Mouse (Mus musculus) cerebellum, adult 2 months (tissue): Measurements from ENCODE around the gene Tstd1. TPM values are rescaled to one million over a fixed set of nuclear protein-coding genes. Genes with fewer than 3 reads are reported as not detected.

Experiments used
- DNase-seq, 2 experiments: peaks; one replicate each; pipeline ENCODE4 v3.0.0; 2021
- H3K27ac ChIP-seq: fragments of 200-500 bp; 2 replicates; pipeline ENCODE4 v1.5.1; 2012; ENCODE audit warnings: low read length, control low read depth, inconsistent platforms; ENCODE audit not compliant: insufficient read depth
- H3K27me3 ChIP-seq: fragments of 200-500 bp; 2 replicates; pipeline ENCODE4 v1.6.1; 2012; ENCODE audit warnings: inconsistent platforms, mild to moderate bottlenecking, low read length, moderate library complexity; ENCODE audit not compliant: control insufficient read depth, insufficient read depth
- H3K4me1 ChIP-seq: fragments of 200-500 bp; 2 replicates; pipeline ENCODE4 v1.6.1; 2011; ENCODE audit warnings: low read length; ENCODE audit not compliant: control insufficient read depth, insufficient read depth
- H3K4me3 ChIP-seq: fragments of 200-500 bp; replicated peaks from 2 replicates; pipeline ENCODE3; 2011; ENCODE audit warnings: mild to moderate bottlenecking, low read depth, low read length, control low read depth; ENCODE audit not compliant: insufficient read depth
- CTCF ChIP-seq: fragments of 200-500 bp; IDR thresholded peaks from 2 replicates; pipeline ENCODE4 v1.5.1; 2011; ENCODE audit warnings: low read depth, mild to moderate bottlenecking, control low read depth, low read length, moderate library complexity, borderline replicate concordance; ENCODE audit not compliant: insufficient read depth
- POLR2A ChIP-seq: fragments of 200-500 bp; IDR thresholded peaks from 2 replicates; pipeline ENCODE4 v1.6.1; 2011; ENCODE audit warnings: low read length, control low read depth, borderline replicate concordance; ENCODE audit not compliant: insufficient read depth
- WGBS: fragments of 180-500 bp; shearing (Covaris S2); methylation state at CpG from one replicate; pipeline ENCODE4 v1.1.7; 2018; 5-methylcytosine and 5-hydroxymethylcytosine counted together
- polyA plus RNA-seq: library from polyadenylated mRNA; depleted of rRNA; stranded (reverse); fragments of >200 nt; gene quantifications from 2 replicates; pipeline ENCODE4 v1.2.3, GENCODE M21; 2012; rRNA removed

The Tstd1 gene
- 2.2 and 3.2 TPM in 2 replicates for polyA plus RNA-seq

DNA sequence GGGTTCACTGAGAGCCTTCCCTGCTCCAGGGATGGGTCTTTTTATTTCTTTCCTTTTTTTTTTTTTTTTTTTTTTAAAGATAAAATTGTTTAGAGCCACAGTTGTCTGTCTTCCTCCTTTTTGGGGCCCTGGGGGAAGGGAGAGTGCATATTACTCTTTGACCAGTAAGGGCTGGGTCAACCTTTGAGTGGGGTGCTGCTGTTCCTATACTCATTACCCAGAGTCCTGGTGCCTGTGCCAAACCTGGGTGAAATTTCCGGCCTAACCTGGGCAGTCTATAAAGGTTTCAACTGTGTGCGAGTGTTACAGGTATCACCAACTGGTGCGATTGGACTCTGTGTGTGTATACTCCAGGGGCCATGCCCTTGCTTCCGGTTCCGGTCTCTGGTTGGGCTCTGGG lies at the start of gene Tstd1:
Gene Tstd1 (plus strand): TSS at position 213 of the 400 bp plus-strand sequence.
- Histone ChIP-seq H3K27ac (no peak within 1 kb of the TSS), H3K27me3 (no peaks in the 10 kb centered on the region), H3K4me1 (no peaks in the 10 kb centered on the region), H3K4me3 (no peak within 1 kb of the TSS)
- no peak for TF ChIP-seq POLR2A
- TF ChIP-seq CTCF = no peak
- WGBS = 89% methylated on average over 5 of the region's 5 CpGs
- DNase-seq = no peak

DNA sequence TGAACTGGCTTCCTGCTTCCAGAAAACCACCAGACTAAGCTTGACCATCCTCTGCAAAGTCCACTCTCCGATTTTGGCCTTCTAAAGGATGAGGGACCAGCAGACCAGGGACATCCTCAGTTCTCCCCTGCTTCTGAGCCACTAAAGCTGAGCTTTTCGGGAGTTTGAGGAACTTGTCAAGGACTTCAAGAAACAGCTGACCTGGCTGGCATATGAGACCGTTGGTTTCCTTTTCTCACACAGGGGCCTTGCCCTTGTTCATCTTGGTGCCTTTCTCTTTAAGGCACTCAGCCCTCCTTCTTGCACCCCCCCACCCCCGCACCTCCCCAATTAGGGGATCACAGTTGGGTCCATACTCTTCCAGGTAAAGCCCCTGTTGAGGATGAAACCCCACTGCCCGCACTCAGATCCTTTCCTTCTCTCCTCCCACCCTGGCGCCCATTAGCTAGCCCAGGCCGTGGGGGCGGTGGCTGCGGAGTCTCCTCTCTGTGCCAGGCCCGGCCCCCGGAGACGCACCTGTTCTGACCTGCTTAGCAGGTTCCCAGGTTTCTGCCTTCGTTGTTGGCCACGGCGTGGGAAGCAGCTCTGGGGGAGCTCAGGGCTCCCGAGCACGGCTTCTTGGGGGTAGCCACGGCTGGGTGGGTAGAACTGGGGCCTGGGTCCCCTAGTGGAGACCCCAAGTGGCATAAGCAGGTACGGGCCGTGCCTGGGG lies 48.7 kb upstream of the Tstd1 start, which contains the start of gene Nectin4:
Gene Nectin4 (plus strand): TSS at position 255 of the 712 bp plus-strand sequence.
- no peak for DNase-seq
- H3K4me3 ChIP-seq = no peak within 1 kb of the TSS
- no peaks in the 10 kb centered on the region for H3K4me1 ChIP-seq
- TF ChIP-seq POLR2A (no peak), CTCF (no peak)
- H3K27me3 ChIP-seq = no peaks in the 10 kb centered on the region
- H3K27ac ChIP-seq = no peak within 1 kb of the TSS
- 41% methylated on average over 20 of the region's 20 CpGs for WGBS

DNA sequence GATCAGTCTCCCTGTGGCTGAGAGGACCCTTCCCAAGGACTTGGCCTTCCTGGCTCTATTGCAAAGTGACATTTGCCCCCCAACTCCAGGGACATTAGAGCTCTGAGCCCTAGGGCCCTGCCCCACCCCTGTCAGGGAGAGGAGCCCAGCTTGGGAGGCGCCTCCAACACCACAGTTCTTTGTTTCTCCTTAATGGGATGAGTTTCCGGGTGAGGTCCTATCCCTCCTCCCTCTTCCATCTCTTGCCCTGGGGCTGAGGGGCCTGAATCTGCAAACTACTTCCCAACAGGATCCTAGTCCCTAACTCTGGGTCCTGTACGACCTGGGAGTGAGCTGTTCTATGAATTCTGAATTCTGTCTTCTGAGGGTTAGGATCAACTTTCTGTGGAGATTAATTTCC lies 45.8 kb upstream of the Tstd1 start:
- WGBS = 56% methylated on average over 3 of the region's 3 CpGs
- DNase-seq = no peak
- Histone ChIP-seq H3K27ac (no peak overlapping the region), H3K4me1 (peaks cover 2% of the 10 kb centered on the region; the same call in 1 of the 2 replicates), H3K27me3 (no peaks in the 10 kb centered on the region), H3K4me3 (no peak overlapping the region)
- TF ChIP-seq POLR2A (no peak), CTCF (no peak)

DNA sequence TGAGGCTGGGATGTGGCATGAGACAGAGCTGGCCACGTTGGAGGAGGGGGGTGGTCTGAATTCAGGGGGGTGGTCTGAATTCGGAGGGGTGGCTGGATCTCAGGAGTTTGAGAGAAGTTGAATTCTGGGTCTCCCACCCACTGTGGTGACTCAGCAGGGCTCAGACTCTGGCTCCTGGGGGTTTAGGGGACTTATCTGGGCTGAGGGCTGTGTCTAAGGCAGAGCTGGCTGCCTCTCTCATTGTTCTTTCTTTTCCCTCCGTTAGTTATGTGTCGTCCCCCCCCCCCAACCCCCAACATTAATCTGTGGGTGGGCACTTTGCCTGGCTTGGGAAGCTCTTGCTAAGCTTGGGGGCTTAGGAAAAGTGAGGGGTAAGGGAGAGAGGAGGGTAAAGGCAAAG lies 44.7 kb upstream of the Tstd1 start:
- Histone ChIP-seq H3K4me3 (no peak overlapping the region), H3K27ac (no peak overlapping the region), H3K4me1 (peaks cover 9% of the 10 kb centered on the region; the same call in 1 of the 2 replicates), H3K27me3 (no peaks in the 10 kb centered on the region)
- DNase-seq = no peak
- no peak for TF ChIP-seq CTCF
- no peak for TF ChIP-seq POLR2A
- 0% methylated on average over 4 of the region's 4 CpGs for WGBS

DNA sequence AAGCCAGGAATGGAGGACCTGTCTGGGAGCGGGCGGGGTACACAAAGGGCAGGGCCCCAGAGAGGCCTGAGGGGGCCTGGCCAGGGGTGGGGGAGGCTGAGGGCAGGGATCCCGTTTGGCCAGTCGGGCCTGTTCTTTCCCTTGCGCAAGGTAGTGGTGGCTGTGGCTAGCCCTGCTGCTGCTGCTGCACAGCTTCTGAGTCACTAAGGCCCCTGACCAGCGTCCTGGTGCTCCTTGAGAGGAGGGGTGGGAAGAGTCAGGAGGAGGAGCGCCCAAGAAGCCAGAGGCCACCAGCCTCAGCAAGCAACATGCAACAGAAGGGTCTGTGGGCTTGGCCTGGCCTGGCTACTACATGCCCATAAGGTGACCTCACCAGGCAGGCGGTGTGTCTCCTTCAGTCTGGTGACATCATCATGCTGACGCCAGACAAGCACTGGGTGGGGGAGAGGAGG lies 43.0 kb upstream of the Tstd1 start:
- H3K27ac ChIP-seq = no peak overlapping the region
- H3K27me3 ChIP-seq = no peaks in the 10 kb centered on the region
- 59% methylated on average over 9 of the region's 9 CpGs for WGBS
- TF ChIP-seq CTCF (no peak), POLR2A (no peak)
- DNase-seq = no peak
- no peak overlapping the region for H3K4me3 ChIP-seq
- peaks cover 9% of the 10 kb centered on the region for H3K4me1 ChIP-seq

DNA sequence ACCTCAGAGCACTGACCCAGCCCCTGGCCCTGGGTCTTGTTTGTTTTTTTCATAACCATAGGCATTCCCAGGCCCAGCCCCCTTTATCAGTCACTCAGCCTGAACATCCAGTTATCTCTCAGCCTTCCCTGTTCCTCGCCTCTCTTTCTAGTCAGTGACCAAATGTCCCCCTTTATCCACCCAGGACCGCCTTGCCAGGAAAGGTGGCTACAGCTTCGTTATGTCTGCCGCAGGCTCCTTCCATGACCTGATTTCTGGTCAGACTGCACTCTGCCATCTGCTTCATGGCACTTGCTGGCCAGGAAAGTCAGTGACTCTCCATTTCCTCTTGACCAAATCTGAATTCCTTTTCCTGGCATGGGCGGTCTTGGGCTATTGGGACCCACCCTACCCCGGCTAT lies 40.4 kb upstream of the Tstd1 start:
- Histone ChIP-seq H3K4me1 (peaks cover 9% of the 10 kb centered on the region), H3K27me3 (no peaks in the 10 kb centered on the region), H3K4me3 (no peak overlapping the region), H3K27ac (peak overlapping the region; percentile 6)
- WGBS = 22% methylated on average over 6 of the region's 6 CpGs
- DNase-seq = peak; percentile 56 to 71
- TF ChIP-seq CTCF (no peak), POLR2A (no peak)

DNA sequence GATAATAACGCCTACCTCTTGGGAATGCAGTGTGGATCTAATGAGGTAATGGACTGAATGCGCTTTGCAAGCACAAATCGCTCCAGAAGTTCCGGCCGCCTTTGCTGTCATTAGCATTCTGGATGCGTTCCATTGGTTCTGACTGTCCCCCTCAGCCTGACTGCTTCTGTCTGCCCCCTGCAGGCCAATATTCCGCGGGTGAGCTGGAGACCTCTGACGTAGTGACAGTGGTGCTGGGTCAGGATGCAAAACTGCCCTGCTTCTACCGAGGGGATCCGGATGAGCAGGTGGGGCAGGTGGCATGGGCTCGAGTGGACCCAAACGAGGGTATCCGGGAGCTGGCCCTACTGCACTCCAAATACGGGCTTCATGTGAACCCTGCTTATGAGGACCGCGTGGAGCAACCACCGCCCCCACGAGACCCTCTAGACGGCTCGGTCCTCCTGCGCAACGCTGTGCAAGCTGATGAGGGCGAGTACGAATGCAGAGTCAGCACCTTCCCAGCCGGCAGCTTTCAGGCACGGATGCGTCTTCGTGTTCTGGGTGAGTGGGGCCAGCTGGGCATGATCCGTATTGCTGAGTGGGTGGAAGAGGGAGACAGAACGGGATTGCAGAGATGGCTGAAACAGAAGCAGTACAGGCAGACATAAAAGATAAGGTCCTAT lies 38.6 kb upstream of the Tstd1 start:
- Histone ChIP-seq H3K4me3 (peak overlapping the region; percentile 58), H3K27ac (peak overlapping the region; percentile 17), H3K4me1 (peaks cover 9% of the 10 kb centered on the region), H3K27me3 (no peaks in the 10 kb centered on the region)
- 2% methylated on average over 31 of the region's 31 CpGs for WGBS
- peak; percentile 85 to 86 for DNase-seq
- TF ChIP-seq POLR2A (no peak), CTCF (peak; percentile 75)
